12 mouse cellular contexts compared by ENCODE assay signal in genomic region chr16:52464597-52464996, GRCm38 (mm10).
"Had no signal": no experiment of that assay in that cellular context is flagged by ENCODE, and none has a peak within 500 bp of the region (broad histone marks: within the 10 kb centered on the region; RNA-seq: fewer than 3 reads in every experiment).

No protein-coding gene starts in this region.

- DNase-seq: kidney, adult 18-20 months; kidney, postnatal 10 days; lung, embryonic 14.5 days; lung, postnatal 14 days; right cerebral cortex, postnatal 14 days; thymus, postnatal 4 days had no signal

- H3K36me3 ChIP-seq: limb, embryonic 15.5 days; liver, embryonic 12.5 days; midbrain, embryonic 15.5 days; neural tube, embryonic 13.5 days; stomach, embryonic 15.5 days had no signal

- ATAC-seq: liver, embryonic 12.5 days; midbrain, embryonic 15.5 days had no signal

- H3K27me3 ChIP-seq: limb, embryonic 15.5 days; liver, embryonic 12.5 days; megakaryocyte, embryonic 14.5 days; midbrain, embryonic 15.5 days; neural tube, embryonic 13.5 days; stomach, embryonic 15.5 days had no signal
